In the genomic region with DNA sequence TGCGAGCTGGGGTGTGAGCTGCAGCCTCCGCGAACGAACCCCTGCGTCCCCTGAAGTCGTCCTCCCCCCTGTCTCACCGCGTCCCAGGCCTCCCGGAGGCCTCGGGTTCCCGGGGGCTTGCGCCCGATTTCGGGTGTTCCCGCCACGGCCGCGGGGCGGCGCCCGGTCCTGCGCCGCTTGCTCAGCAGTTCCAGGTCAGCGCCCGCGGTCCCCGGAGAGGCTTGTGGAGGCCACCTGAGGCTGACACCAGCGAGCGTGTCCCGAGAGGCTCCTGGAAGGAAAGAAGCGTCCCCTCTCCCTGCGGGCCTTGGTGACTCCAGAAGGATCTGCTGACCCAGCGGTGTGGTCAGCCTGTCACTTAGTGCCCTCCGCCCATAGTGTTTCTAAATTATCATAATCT, we compare ENCODE assay signal across 8 mouse cellular contexts. TPM values are rescaled to one million over a fixed set of nuclear protein-coding genes. Genes with fewer than 3 reads are reported as not detected.
A peak's percentile ranks its signal among the peaks of the same experiment; 100 is the strongest.
DNase-seq lines count a peak whose midpoint lies in the region; ATAC-seq and TF ChIP-seq lines count a peak whose summit lies in the region.

No protein-coding gene starts in this region.

- H3K4me1 ChIP-seq in lung, embryonic 16.5 days (replicated peaks; ENCODE audit: control insufficient read depth, insufficient read depth, low read length), result no peaks in the 10 kb centered on the region
- H3K4me1 ChIP-seq in hindbrain, postnatal 0 days (ENCODE audit: insufficient read depth, low read length), result no peaks in the 10 kb centered on the region

- WGBS in lung, embryonic 16.5 days, result 7% methylated on average over 34 of the region's 34 CpGs
- 10% methylated on average over 34 of the region's 34 CpGs for WGBS in hindbrain, postnatal 0 days

- H3K36me3 ChIP-seq in lung, embryonic 16.5 days (ENCODE audit: control insufficient read depth, insufficient read depth, low read length), result no peaks in the 10 kb centered on the region
- no peaks in the 10 kb centered on the region for H3K36me3 ChIP-seq in hindbrain, postnatal 0 days (ENCODE audit: insufficient read depth, low read length)

- peak overlapping the region; percentile 20 for H3K4me3 ChIP-seq in lung, embryonic 16.5 days (ENCODE audit: low read length)
- H3K4me3 ChIP-seq in hindbrain, postnatal 0 days (ENCODE audit: low read length), result no peak overlapping the region

- no peak overlapping the region; the same call in 1 of the 2 replicates for H3K9ac ChIP-seq in lung, embryonic 16.5 days (ENCODE audit: low read length)
- H3K9ac ChIP-seq in hindbrain, postnatal 0 days (replicated peaks; ENCODE audit: low read length), result no peak overlapping the region

- H3K9me3 ChIP-seq in lung, embryonic 16.5 days (ENCODE audit: control insufficient read depth, low read length), result no peaks in the 10 kb centered on the region
- H3K9me3 ChIP-seq in hindbrain, postnatal 0 days (ENCODE audit: low read length), result no peaks in the 10 kb centered on the region

- no peak for TF ChIP-seq CTCF in hindbrain, postnatal 0 days (IDR thresholded peaks at IDR 0.05; ENCODE audit: low read depth)

- ATAC-seq in lung, embryonic 16.5 days (ENCODE audit: low read depth), result 0 out of 2 replicates have a peak, but pooled peaks have one; percentile 45
- peak; percentile 35; the same call in 1 of the 2 replicates for ATAC-seq in hindbrain, postnatal 0 days
- peak; percentile 77 for ATAC-seq in megakaryocyte-erythroid progenitor cell, adult 5-6 weeks (replicated peaks; ENCODE audit: low FRiP score, low TSS enrichment, poor library complexity, severe bottlenecking)

- H3K27me3 ChIP-seq in lung, embryonic 16.5 days (ENCODE audit: control insufficient read depth, insufficient read depth, low read depth, low read length), result no peaks in the 10 kb centered on the region
- no peaks in the 10 kb centered on the region for H3K27me3 ChIP-seq in hindbrain, postnatal 0 days (ENCODE audit: insufficient read depth, low read length)

- H3K27ac ChIP-seq in lung, embryonic 16.5 days (ENCODE audit: low read length), result no peak overlapping the region
- no peak overlapping the region for H3K27ac ChIP-seq in hindbrain, postnatal 0 days

- H3K4me2 ChIP-seq in lung, embryonic 16.5 days (ENCODE audit: low read depth, low read length), result peak overlapping the region; percentile 48
- H3K4me2 ChIP-seq in hindbrain, postnatal 0 days (ENCODE audit: low read depth, low read length), result peak overlapping the region; percentile 43

- DNase-seq in lung, postnatal 36 days, result no peak
- peak; percentile 55 for DNase-seq in embryo, embryonic 10.5 days (ENCODE audit: low spot score)
- DNase-seq in hindbrain, postnatal 0 days (ENCODE audit: low spot score), result peak; percentile 18
- no peak for DNase-seq in spleen, adult 18-20 months
- no peak for DNase-seq in natural killer cell, adult 2 months (ENCODE audit: low spot score in 2 of 2)
- DNase-seq in cerebellum, adult 11-12 months, result no peak

RNA-seq across cellular contexts. Expression of a gene that starts 16.4 kb away (rescaled TPM):
- polyA plus RNA-seq in lung, embryonic 16.5 days (2015; fragmentation: Nextera tagmentation; extraction: Ambion mirVana), result 0.21 and 0.43 TPM in 2 replicates
- total RNA-seq in hindbrain, postnatal 0 days (2014; rRNA removed), result not detected in 2 replicates
- 0.09 TPM in 1 of 2 replicates, not detected in the other for polyA plus RNA-seq in hindbrain, postnatal 0 days (2015; fragmentation: Nextera tagmentation; extraction: Ambion mirVana)
- not detected in 2 replicates for total RNA-seq in megakaryocyte-erythroid progenitor cell, adult 5-6 weeks (2014; fragmentation: Nextera tagmentation)
- 0.23 TPM in 1 of 2 replicates, not detected in the other for total RNA-seq in megakaryocyte-erythroid progenitor cell, adult 5-6 weeks (2017)

RNA-seq across cellular contexts. Expression of a gene that starts 23.7 kb away (rescaled TPM):
- polyA plus RNA-seq in lung, embryonic 16.5 days (2015; fragmentation: Nextera tagmentation; extraction: Ambion mirVana), result 60.3 and 60.6 TPM in 2 replicates
- 24.4 and 29.0 TPM in 2 replicates for total RNA-seq in hindbrain, postnatal 0 days (2014; rRNA removed)
- polyA plus RNA-seq in hindbrain, postnatal 0 days (2015; fragmentation: Nextera tagmentation; extraction: Ambion mirVana), result 64.2 and 65.2 TPM in 2 replicates
- 41.2 and 48.7 TPM in 2 replicates for total RNA-seq in megakaryocyte-erythroid progenitor cell, adult 5-6 weeks (2014; fragmentation: Nextera tagmentation)
- total RNA-seq in megakaryocyte-erythroid progenitor cell, adult 5-6 weeks (2017), result 135 and 168 TPM in 2 replicates

RNA-seq across cellular contexts. Expression of a gene that starts 49.5 kb away (rescaled TPM):
- polyA plus RNA-seq in lung, embryonic 16.5 days (2015; fragmentation: Nextera tagmentation; extraction: Ambion mirVana), result 26.2 and 29.1 TPM in 2 replicates
- 3.9 and 4.4 TPM in 2 replicates for total RNA-seq in hindbrain, postnatal 0 days (2014; rRNA removed)
- 6.8 and 7.9 TPM in 2 replicates for polyA plus RNA-seq in hindbrain, postnatal 0 days (2015; fragmentation: Nextera tagmentation; extraction: Ambion mirVana)
- 68.4 and 72.0 TPM in 2 replicates for total RNA-seq in megakaryocyte-erythroid progenitor cell, adult 5-6 weeks (2014; fragmentation: Nextera tagmentation)
- total RNA-seq in megakaryocyte-erythroid progenitor cell, adult 5-6 weeks (2017), result 44.8 and 45.8 TPM in 2 replicates

RNA-seq across cellular contexts. Expression of a gene that starts 49.5 kb away (rescaled TPM):
- polyA plus RNA-seq in lung, embryonic 16.5 days (2015; fragmentation: Nextera tagmentation; extraction: Ambion mirVana), result 25.6 and 29.5 TPM in 2 replicates
- 8.2 and 9.6 TPM in 2 replicates for total RNA-seq in hindbrain, postnatal 0 days (2014; rRNA removed)
- 8.7 and 10.4 TPM in 2 replicates for polyA plus RNA-seq in hindbrain, postnatal 0 days (2015; fragmentation: Nextera tagmentation; extraction: Ambion mirVana)
- 23.0 and 32.7 TPM in 2 replicates for total RNA-seq in megakaryocyte-erythroid progenitor cell, adult 5-6 weeks (2014; fragmentation: Nextera tagmentation)
- 19.5 and 20.3 TPM in 2 replicates for total RNA-seq in megakaryocyte-erythroid progenitor cell, adult 5-6 weeks (2017)

RNA-seq across cellular contexts. Expression of a gene that starts 54.5 kb away (rescaled TPM):
- polyA plus RNA-seq in lung, embryonic 16.5 days (2015; fragmentation: Nextera tagmentation; extraction: Ambion mirVana), result not detected in 2 replicates
- not detected in 2 replicates for total RNA-seq in hindbrain, postnatal 0 days (2014; rRNA removed)
- not detected in 2 replicates for polyA plus RNA-seq in hindbrain, postnatal 0 days (2015; fragmentation: Nextera tagmentation; extraction: Ambion mirVana)
- total RNA-seq in megakaryocyte-erythroid progenitor cell, adult 5-6 weeks (2014; fragmentation: Nextera tagmentation), result not detected in 2 replicates
- total RNA-seq in megakaryocyte-erythroid progenitor cell, adult 5-6 weeks (2017), result not detected in 2 replicates

Comparison
In these comparisons a context has a peak if more than half of its experiments do, and no peak if none do; other contexts are left out.
1. DNase-seq: peak in embryo, embryonic 10.5 days (single experiment) and hindbrain, postnatal 0 days (single experiment); none in lung, postnatal 36 days (single experiment), spleen, adult 18-20 months (0 of 2), natural killer cell, adult 2 months (0 of 2) and cerebellum, adult 11-12 months (single experiment).
2. Peak in every context shown above with its lines, with median percentiles within 50 percentile points of each other: ATAC-seq.